Mouse (Mus musculus) layer of hippocampus, adult 9-11 months (tissue): ENCODE data around the gene Xpo5.

ENCODE experiments used
- DNase-seq: peaks from one replicate; pipeline ENCODE4 v3.0.0; 2022

Gene Xpo5

DNA sequence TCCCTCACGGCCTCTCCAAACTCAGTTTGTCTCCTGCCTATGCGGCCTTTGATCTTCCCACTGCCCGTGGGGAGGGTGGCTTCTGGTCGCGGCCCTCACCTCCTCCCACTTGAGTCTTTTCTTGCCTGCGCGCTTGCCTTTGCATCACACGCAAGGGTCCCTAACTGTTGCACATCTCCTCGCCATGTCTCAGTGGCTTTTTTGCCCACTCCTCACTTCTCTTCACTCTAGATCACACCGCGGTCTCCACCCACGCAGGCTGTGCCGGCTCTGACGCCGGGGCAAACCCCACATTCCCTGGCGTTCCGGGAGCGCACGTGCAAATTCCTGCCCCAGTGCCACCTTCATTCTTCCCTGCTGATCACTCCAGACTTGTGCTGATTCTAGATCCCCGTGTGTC lies 496 bp downstream of the Xpo5 start:
- peak; percentile 17 for DNase-seq

- no peak for DNase-seq
Measured at GRCm38 (mm10) chr17:46206676-46207075, 4.1 kb downstream of the Xpo5 start.

DNA sequence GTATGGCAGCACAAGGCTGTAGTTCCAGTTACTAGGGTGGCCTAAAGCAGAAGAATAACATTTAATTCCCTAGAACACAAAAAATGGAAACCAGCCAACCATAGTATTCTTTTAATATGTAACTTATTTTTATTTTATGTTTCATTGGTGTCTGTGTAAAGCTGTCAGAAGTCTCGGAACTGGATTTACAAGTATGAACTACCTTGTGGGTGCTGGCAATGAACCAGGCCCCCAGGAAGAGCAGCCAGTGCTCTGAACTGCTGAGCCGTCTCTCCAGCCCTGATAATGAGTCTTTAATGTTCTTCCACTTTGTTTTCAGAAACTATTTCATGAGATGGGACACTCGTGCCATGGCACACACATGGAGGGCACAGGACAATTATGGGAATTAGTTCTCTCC lies 8.0 kb downstream of the Xpo5 start:
- DNase-seq = no peak

GRCm38 (mm10) chr17:46221601-46222000 lies 19.0 kb downstream of the Xpo5 start:
- no peak for DNase-seq

DNA sequence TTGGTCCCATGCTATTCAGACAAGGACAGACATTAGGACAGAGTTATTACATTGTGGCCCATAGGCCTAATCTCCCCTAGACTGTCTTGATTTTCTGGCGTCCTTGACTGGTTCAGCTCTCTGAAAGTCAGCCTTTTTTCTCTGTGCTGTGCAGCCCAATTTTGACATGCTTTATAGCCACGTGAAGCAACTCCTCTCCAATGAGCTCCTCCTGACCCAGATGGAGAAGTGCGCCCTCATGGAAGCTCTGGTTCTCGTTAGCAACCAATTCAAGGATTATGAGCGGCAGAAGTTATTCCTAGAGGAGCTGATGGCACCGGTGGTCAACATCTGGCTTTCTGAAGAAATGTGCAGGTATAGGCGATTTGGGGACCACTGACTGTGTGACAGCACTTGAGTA lies 25.0 kb downstream of the Xpo5 start:
- DNase-seq = no peak

- DNase-seq = no peak
Measured at GRCm38 (mm10) chr17:46236067-46236466, 33.5 kb downstream of the Xpo5 start.

DNA sequence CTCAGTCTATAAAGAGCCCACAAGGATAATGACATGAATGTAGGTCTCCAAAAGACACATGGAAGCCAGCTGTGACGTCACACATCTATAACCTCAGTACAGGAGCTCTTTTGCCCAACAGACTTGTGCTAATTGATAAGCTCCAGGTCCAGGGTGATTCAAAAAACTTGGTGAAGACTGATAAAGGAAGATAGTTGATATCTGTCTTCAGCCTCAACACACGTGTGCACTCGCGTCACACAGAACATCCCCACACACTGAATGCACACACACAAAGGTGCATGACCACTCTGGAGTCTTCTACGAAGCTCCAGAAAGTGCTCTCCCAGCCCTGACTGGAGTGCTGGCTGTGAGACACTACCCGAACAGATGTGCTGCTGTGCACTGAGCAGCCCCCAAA lies 34.5 kb downstream of the Xpo5 start:
- no peak for DNase-seq

- no peak for DNase-seq
Measured at GRCm38 (mm10) chr17:46237480-46237879, 34.9 kb downstream of the Xpo5 start.

- no peak for DNase-seq
Measured at GRCm38 (mm10) chr17:46239516-46240114, 37.0 kb downstream of the Xpo5 start.

DNA sequence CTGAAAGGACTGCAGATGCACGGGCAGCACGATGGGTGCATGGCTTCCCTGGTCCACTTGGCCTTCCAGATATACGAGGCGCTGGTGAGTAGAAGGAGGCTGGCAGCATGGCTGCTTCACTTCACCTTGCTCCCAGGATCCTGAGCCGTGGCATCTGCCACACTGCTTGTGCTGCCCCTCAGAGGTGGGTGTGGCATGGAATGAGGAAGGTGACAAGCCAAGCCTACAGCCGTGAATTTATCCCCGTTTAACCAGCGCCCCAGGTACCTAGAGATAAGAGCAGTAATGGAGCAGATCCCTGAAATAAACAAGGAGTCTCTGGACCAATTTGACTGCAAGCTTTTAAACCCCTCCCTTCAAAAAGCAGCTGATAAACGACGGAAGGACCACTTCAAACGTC lies 38.9 kb downstream of the Xpo5 start:
- DNase-seq = no peak

- DNase-seq = no peak
Measured at GRCm38 (mm10) chr17:46242274-46242673, 39.7 kb downstream of the Xpo5 start.

- DNase-seq = no peak
Measured at GRCm38 (mm10) chr17:46242993-46243392, 40.4 kb downstream of the Xpo5 start.

- DNase-seq = no peak
Measured at GRCm38 (mm10) chr17:46243624-46244023, 41.0 kb downstream of the Xpo5 start.

DNA sequence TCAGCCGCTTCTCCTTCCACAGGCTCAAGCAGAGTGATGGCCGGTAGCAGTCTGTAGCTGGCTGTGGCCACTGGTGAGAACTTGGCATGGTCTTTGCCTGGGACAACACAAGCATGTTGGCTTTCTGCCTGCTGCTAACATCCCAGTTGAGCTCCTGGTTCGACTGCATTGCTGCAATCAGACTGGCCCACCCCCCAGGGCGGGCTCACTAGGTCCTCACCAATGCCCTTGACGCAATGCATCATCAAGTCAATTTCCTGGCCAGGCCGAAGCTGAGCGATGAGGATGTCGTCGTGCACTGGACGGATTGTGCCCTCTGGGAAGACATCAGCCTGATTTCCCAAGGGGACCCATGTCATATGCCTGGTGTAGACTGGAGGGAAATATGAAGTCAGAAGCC lies 42.0 kb downstream of the Xpo5 start:
- peak; percentile 8 for DNase-seq

GRCm38 (mm10) chr17:46247512-46248188 lies 45.1 kb downstream of the Xpo5 start, which contains the start of the genes Polr1c and Yipf3:
Polr1c (minus strand) TSS chr17:46248054.
Yipf3 (plus strand) TSS chr17:46248080.
- peak; percentile 95 for DNase-seq

DNA sequence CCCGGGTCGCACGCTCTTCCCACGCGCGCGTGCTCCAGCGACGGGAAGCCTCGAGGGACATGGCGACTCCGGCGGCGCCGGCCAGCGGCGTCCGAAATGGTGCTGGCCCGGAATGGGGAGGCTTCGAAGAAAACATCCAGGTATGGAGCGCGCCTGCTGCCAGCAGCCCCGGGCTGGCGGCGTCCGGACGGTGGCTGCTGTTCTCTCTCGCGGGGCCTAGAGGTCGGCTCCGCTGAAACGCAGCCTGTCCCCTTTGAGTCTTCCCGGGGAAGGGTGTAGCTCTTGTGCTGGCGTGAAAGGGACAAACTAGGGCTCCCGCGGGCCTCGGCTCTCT lies 45.6 kb downstream of the Xpo5 start:
- DNase-seq = no peak

DNA sequence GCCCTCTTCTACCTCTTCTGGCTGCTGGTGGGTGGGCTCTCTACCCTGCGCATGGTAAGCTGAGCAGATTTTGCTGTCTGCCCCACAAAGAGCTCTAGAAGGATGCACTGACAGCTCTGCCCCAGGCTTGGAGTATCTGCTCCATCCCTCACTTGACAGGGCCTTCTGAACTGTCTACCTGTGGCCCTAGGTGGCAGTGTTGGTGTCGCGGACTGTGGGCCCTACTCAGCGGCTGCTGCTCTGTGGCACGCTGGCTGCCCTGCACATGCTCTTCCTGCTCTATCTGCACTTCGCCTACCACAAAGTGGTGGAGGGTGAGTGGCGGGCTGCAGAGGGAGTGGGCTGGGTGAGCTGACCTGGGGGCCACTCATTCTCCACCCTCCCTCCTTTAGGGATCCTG lies 48.6 kb downstream of the Xpo5 start:
- no peak for DNase-seq

DNA sequence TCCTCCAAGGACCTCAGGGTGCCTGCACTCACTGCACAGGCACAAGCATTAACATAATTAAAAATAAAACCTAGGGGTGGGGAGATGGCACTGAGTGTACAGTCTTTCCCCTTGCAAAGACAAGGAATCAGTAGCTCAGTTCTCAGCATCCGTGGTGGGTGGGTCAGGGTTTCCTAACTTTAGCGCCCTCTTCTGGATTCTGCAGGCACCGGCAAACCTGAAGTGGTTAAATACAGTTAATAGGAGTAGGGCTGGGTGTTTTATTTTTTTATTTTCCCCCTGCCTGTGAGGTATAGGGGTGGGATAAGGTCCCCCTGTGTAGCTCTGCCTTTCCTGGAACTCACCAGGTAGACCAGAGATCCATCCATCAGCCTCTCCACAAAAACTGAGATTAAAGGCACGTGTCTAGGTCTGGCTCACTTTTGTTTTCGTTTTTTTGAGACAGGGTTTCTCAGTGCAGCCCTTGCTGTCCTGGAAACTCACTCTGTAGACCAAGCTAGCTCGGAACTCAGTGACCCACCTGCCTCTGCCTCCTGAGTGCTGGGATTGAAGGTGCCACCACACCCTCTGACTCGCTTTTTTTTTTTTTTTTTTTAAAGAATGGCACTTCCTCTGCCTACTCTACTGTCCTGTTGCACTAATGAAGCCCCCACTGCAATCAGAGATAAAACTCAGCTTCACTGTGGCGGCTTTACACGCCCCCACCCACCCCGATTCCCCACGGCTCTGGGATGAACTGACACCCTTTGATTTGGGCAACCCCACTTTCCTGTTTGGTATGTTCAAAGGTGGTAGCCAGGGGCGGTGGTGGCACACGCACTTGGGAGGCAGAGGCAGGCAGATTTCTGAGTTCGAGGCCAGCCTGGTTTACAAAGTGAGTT lies 50.2 kb downstream of the Xpo5 start:
- DNase-seq = no peak

GRCm38 (mm10) chr17:46253452-46254084 lies 51.0 kb downstream of the Xpo5 start, which contains the start of gene Lrrc73:
Lrrc73 (plus strand) TSS chr17:46253531.
- DNase-seq = peak; percentile 92

- DNase-seq = no peak
Measured at GRCm38 (mm10) chr17:46254106-46254505, 51.5 kb downstream of the Xpo5 start.

GRCm38 (mm10) chr17:46255147-46255546 lies 52.6 kb downstream of the Xpo5 start:
- no peak for DNase-seq

DNA sequence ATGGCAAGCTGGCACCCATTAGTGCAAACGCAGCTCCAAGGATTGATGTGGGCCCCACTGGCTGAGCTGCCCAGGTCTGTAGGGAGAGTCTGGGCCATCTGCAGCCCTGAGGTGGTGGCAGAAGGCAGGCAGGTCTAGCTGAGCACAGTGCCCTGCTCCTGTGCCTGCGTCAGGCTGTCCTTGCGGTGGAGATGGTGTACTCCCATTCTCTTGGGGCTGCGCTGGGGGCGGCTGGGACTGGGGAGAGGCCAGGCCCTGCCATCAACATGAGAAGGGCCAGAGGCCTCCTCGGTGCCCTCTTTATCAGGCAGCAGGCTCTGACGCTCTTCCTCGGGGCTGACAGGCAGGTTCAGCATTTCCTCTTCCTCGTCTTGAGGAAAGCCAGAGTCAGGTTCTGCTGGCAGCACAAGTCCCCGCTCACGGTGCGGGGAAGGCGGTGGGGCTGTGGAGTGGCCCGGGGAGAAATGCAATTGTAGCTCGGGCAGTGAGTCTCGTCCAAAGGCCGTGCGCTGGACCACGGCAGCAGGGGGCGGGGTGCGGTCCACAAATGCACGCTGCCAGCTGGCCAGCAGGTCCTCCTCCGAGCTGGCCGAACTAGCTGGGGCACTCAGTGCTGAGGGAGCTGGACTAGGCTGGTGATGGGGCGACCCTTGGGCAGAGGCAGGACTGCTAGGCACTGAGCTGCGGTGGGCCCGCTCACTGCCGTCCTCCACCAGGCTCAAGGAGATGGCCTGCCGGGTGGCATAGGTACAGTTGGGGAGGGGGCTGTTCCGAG lies 55.9 kb downstream of the Xpo5 start:
- no peak for DNase-seq

- no peak for DNase-seq
Measured at GRCm38 (mm10) chr17:46259675-46260074, 57.1 kb downstream of the Xpo5 start.
